Mouse (Mus musculus) gastrocnemius, postnatal 25 days (tissue): ENCODE results near the gene Polr3k. TPM values are rescaled to one million over a fixed set of nuclear protein-coding genes. Genes with fewer than 3 reads are reported as not detected.

Experiments
- DNase-seq: peaks from one replicate; pipeline ENCODE4 v3.0.0; 2022
- long read RNA-seq, 2 experiments: library from polyadenylated mRNA; stranded (forward); transcript quantifications; one replicate each; pipeline ENCODE4 v2.0.0; 2021
- total RNA-seq, 2 experiments: library from RNA; stranded (reverse); gene quantifications; 1 replicate in 1 of 2; 2 replicates in 1 of 2; pipeline ENCODE4 v1.2.3; 2021

Gene Polr3k
- total RNA-seq: 1 to 10 TPM; 8.7 to 9.8 TPM
- long read RNA-seq, experiment 1, transcript Polr3k-201 (3 exons, 2,948 nt): major isoform, 39 of 43 reads
- long read RNA-seq, experiment 1, partial matches to known transcripts: 3 of 43 reads
- long read RNA-seq, experiment 1, other reads (novel, unspliced or antisense): 1 of 43 reads
- long read RNA-seq, experiment 2, transcript Polr3k-201 (3 exons, 2,948 nt): major isoform, 38 of 38 reads
- long read RNA-seq, experiment 2, partial matches to known transcripts: 0 of 38 reads
- long read RNA-seq, experiment 2, other reads (novel, unspliced or antisense): 0 of 38 reads

DNA sequence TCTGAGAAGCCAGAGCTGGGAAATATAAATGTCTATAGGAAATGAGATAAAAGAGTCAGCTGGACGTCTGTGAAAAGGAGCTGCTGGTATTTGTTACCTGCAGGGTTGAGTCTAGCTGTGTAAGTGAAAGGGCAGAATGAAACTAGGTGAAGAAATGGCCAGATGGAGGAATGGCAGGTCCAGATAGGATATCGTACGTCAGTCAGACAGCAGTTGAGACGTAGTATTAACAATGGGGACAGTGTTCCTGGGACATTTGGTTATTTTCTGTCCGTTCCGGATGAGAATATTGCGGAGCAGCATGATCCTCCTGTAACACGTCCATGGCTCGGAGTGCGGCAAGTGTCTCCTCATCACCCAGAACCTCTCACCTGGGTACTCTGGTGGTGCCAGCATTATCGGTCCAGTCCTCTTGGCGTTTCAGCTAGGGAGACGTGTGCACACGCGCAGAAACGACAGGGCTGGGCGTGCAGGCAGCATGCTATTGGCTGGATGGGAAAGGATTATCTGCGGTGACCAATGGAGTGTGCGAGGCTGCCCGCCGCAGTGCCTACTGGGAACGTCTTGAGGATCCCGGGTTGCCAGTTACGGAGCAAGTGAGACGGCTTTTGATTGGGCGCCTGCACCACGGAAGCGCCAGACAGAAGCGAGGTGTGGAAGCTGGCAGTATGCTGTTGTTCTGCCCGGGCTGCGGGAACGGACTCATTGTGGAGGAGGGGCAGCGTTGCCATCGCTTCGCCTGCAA lies at the start of gene Polr3k:
Gene Polr3k, plus strand, starts transcription at position 547 of the 745 bp plus-strand sequence.
- DNase-seq: peak; percentile 93

DNA sequence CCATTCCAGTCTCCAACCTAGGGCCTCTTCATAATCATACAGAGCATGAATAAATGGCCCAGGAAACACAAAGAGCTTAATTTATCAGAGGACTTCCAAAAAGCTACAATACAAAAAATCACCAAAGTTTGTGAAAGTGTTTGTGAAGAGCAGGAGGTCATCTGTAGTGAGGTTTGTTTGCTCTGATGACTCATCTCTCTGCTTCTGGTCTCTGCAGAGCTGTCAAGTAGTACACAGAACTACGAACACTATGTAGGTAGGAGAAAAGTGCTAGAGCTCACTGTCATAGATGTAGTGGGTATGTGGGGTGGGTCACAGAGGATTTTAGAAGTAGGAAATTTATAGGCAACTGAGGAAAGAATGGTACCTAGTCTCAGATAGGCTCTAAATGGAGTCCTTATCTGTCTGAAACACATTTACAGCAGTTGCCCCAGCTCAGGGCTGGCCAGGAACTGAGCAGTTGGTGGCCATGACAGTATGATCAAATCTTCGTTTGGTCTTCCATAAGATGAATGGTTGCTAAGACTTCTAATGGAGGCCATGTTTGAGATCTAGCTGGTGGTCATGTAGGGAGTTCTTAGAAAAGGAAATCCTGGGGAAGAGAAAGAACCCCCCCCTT lies 35.0 kb upstream of the Polr3k start:
- DNase-seq: no peak

DNA sequence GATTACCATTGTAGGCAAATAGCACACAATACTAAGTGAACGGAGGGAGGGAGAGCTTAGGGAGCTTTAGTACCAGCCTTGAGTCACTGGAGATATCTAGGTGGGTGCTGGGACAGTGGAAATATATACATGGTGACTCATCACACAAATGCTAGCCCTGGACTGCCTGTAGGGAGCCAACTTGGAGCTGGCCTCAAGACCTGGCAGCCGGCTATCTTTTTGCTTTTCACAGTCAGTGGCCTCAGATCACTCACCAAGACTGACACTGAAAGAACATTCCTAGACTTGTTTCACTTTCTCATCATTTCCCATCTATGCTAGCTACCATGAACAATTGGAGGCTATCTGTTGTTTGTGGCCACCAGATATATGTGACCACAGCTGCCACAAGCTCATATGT lies 31.4 kb upstream of the Polr3k start:
- no peak for DNase-seq

DNA sequence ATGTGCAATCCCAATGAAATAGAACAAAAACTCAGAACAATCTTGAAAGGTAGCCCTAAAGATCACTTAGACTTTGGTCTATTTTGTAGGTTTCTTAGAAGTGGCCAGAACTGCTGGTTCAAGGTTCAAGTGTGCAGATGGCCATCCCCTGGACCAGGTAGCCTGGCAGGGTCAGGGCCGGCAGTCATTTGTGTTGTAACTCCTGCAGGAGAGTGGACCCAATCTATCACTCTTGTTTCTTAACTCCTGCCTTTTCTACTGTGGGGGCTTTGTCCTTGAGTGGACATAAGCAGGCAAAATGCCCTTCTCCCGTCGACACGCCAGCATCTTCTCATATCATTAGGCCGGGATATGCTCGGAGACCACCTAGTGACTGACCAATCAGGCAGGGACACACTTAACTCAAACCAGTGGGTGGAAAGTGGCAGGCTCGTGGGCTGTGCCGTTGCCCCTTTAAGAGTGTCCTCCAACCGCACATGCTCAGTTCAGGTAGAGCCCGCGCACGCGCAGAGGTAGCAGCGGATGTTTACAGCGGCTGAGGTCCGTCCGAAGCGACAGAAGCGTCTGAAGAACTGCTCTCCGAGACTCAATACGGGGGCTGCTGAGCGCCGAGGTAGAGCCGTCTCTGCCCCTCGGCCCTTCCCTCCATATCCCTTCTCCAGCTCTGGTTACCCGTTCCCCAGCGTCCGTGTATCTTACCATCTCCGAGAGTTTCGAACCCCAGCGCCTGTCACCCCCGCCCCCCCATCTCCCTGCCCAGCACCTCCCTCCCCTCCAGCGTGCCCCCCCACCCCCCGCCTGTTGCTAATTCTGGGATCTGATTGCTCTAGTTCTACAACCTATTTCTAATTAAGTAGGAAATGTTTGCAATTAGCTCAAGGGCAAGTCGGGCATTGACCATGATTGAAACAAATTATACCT lies 26.5 kb upstream of the Polr3k start, which contains the start of gene Pcmtd2:
Gene Pcmtd2, plus strand, starts transcription at position 483 of the 921 bp plus-strand sequence.
- peak; percentile 88 for DNase-seq

DNA sequence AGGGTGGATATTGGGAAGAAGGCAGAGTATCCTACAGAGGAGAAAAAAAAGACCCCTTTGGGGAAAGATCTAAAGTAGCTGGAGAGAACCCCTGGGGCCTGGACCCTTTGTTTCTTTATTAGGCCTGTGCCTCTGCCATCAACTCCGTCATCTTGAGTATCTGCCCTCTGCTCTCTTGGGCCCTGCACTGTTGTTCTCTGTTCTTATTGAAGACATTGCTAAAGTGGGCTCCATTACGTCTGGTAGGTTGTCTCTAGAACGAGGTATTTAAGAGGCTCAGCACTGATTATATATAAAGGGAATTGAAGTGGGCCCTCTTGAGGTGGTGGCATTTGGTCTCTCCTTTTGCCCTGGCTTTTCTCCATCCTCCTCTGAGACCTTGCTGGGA lies 25.9 kb upstream of the Polr3k start:
- DNase-seq: no peak

DNA sequence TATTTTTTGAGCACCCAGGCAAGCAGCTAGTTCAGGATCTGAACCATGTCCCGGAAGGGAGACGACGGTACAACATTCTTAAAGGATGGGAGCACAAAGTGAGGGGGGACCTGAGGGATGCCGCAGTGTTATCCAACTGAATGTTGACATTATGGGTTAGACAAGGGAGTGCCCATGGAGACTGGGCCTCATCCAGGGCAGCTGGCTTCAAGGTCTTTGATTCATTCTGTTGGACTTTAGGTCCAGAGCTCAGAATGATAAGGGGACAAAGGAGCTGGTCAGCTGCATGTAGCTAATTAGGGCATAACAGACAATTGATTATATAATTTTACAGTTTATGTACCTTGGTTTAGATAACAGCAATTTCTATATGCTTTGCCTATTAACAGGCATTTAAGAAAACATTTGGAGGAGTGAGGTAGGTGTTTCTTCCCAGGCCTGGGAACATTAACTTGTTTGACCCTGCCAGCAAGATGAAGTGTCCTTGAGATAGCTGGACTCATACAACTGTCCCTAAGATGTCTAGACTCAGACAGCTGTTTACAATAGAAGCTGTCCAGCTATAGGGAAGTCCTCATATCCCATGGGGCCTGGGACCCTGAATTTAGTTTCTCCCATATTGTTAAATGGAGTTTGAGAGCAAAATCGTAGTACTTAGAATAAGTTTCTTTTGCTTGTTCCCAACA lies 18.3 kb upstream of the Polr3k start:
- no peak for DNase-seq

DNA sequence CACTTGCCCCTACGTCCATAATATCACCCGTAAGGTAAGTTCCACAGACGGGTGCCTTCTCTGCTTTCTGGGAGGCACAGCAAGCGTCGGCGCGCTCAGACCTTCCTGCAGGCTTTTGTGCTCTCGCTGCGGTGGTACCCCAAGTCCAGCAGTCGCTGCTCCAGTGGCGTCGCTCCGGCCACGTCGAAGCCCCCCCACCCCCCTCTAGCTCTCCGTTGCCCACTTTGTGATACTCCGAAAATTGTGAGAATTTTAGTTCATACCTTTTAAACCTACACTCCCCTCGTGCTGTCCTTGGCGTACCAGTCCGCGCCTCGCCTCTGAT lies 361 bp downstream of the Polr3k start:
- no peak for DNase-seq

DNA sequence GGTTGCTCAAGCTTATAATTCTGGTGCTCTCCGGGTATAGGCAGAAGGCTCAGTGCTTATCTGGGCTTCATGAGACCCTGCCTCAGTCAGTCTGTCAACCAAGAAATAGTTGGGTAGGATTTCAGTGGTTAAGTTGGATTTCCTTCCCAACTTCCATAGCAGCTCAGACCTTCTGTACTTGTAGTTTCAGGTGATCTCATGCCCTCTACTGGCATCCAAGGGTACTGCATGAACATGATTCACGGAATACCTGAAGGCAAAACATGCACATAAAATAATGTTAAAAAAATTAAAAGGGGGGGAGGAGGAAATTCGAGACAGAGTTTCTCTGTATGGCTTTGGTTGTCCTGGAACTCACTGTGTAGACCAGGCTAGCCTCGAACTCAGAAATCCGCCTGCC lies 2.8 kb downstream of the Polr3k start:
- peak; percentile 12 for DNase-seq

DNA sequence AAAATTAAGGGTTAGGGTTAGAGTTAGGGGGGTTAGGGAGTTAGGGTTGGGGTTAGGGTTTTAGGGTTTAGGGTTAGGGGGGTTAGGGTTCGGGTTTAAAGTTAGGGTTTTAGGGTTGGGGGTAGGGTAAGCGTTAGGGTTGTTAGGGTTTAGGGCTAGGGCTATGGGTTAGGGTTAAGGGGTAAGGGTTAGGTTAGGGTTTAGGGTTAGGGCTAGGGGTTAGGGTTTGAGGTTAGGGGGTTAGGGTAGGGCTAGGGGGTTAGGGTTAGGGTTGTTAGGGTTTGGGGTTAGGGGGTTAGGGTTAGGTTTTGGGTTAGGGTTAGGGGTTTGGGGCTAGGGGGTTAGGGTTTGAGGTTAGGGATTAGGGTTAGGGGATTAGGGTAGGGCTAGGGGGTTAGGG lies 6.9 kb downstream of the Polr3k start:
- no peak for DNase-seq

DNA sequence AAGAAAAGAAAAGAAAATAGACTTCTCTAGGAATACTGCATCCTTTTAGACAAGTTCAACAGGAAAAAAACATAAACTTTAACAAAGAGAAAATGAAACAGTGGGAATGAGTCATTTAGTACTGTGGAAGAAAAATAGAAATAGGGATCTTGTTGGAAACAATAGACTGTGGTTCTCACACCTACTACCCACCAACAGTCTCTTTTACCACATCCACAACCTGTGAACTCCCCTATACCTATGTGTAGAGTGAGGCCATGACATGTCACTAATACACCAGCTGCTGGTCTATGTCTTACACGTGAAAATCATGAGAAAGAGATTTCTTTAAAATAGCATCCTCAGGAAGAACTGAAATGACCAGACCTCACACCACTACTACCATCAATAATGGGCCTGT lies 14.8 kb downstream of the Polr3k start:
- DNase-seq: no peak

DNA sequence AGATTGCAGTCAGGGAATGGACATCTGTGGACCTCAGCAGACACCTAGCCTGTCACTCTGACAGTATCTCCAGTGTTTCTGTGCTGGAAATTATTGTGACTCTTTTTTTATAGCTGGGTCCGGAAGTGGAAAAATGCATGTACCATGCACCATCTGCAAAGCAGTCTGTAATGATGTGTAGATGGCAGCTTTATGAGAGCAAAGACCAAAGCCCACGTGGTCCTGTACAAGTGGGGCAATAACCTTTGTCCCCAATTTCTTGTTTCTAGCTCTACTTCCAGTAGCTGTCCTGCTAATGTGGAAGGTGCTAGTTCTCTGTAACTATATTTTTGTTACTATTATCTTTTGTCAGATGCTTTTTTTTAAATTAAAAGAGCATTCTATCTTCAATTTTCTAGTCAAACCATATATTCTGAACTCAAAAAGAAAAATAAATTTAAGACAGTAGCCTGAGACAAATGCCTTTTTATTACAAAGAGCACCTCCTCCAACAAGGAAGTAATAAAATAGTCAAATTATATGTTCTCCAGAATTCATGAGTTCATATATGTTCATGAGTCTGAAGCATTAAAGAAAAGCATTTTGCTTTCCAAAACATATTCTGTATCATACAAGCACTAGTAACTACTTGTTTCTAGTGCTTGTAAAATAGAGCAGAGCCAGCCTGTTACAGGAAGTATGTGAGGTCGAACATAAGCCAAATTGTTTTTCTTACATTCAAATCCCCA lies 19.0 kb downstream of the Polr3k start:
- no peak for DNase-seq

DNA sequence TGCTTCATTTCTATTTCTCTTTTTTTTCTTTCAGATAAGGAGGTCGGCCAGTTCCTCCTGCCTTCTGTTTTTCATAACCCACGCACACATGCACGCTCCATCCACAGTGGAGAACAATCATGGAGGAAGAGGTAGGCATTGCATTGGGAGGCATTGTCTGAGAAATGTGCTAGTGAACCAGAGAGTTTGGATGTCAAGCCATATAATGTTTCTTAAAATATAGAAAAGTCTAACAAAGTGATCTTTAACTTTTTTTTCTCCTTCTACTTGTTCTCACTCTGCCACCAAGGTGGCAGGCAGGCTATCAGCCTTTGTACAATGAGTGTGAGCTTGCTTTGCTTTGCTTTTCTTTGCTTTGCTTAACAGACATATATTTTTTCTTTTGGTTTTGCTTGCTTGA lies 53.7 kb downstream of the Polr3k start:
- DNase-seq: no peak

DNA sequence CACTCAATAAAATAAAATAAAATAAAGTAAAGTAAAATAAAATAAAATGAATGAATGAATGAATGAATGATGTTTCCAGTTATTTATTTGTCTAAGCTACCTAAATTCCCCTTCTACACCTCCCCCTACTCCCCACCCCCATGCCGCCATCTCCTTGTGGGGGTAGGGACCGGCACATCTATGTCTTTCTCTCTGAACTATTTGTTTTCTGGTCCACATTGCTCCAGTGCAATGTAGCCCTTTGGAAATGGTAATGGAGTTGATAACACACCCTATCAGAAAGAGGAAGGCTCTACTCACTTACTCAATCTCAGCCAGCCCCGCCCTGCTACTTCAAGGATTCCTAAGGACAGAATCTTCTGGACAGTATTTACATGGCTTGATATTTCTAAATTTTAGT lies 54.4 kb downstream of the Polr3k start:
- DNase-seq: no peak

Other genes starting within 250 kb of the Polr3k start
- gene Gm29797, start 207.3 kb upstream of the Polr3k start, total RNA-seq: not detected
- 10 to 100 TPM; 10.5 to 12.7 TPM for gene Sox18, start 192.7 kb upstream of the Polr3k start, total RNA-seq
- gene Tcea2, start 184.0 kb upstream of the Polr3k start, total RNA-seq: 1 to 10 TPM; 6.0 to 7.2 TPM
- gene Rgs19, start 170.4 kb upstream of the Polr3k start, total RNA-seq: 1 to 10 TPM; 2.6 to 6.1 TPM
- not detected for gene Lkaaear1, start 165.9 kb upstream of the Polr3k start, total RNA-seq
- gene Oprl1, start 149.3 kb upstream of the Polr3k start, total RNA-seq: not detected
- gene Myt1, start 101.0 kb upstream of the Polr3k start, total RNA-seq: not detected
- 10 to 100 TPM; 29.8 to 32.0 TPM for gene Pcmtd2, start 26.5 kb upstream of the Polr3k start, total RNA-seq
- not detected for gene Gm14496, start 126.8 kb downstream of the Polr3k start, total RNA-seq